Mouse (Mus musculus) cerebral cortex, adult 2 months (tissue): ENCODE measurements around the gene Arhgap24.

Experiments used
- WGBS: fragments of 180-500 bp; shearing (Covaris S2); methylation state at CpG from one replicate; pipeline ENCODE4 v1.1.7; 2018; 5-methylcytosine and 5-hydroxymethylcytosine counted together

Arhgap24 gene

GRCm38 (mm10) chr5:102677176-102677575 is 196.0 kb downstream of the Arhgap24 start:
- 63% methylated on average over 2 of the region's 2 CpGs for WGBS

GRCm38 (mm10) chr5:102687673-102688072 is 206.5 kb downstream of the Arhgap24 start:
- 63% methylated on average over 5 of the region's 5 CpGs for WGBS

GRCm38 (mm10) chr5:102692487-102692886 is 211.3 kb downstream of the Arhgap24 start:
- 8% methylated on average over 4 of the region's 4 CpGs for WGBS

- 77% methylated on average over 2 of the region's 2 CpGs for WGBS
These were observed 212.0 kb downstream of the Arhgap24 start for GRCm38 (mm10) chr5:102693192-102693591.

- WGBS, result 83% methylated on average over 3 of the region's 3 CpGs
These were observed 212.7 kb downstream of the Arhgap24 start for GRCm38 (mm10) chr5:102693871-102694270.

- 86% methylated on average over 1 of the region's 1 CpGs for WGBS
These were observed 216.6 kb downstream of the Arhgap24 start for GRCm38 (mm10) chr5:102697784-102698183.

- WGBS, result 48% methylated on average over 5 of the region's 5 CpGs
These were observed 217.2 kb downstream of the Arhgap24 start for GRCm38 (mm10) chr5:102698396-102698795.

GRCm38 (mm10) chr5:102698891-102699290 is 217.7 kb downstream of the Arhgap24 start:
- WGBS, result 44% methylated on average over 2 of the region's 2 CpGs

GRCm38 (mm10) chr5:102702581-102702980 is 221.4 kb downstream of the Arhgap24 start:
- WGBS, result 92% methylated on average over 6 of the region's 6 CpGs

- 66% methylated on average over 5 of the region's 5 CpGs for WGBS
These were observed 222.3 kb downstream of the Arhgap24 start for GRCm38 (mm10) chr5:102703325-102704099.

GRCm38 (mm10) chr5:102705170-102705569 is 224.0 kb downstream of the Arhgap24 start:
- WGBS, result 63% methylated on average over 2 of the region's 2 CpGs

GRCm38 (mm10) chr5:102710336-102710735 is 229.1 kb downstream of the Arhgap24 start:
- 88% methylated on average over 7 of the region's 7 CpGs for WGBS

GRCm38 (mm10) chr5:102719368-102719972 is 238.3 kb downstream of the Arhgap24 start:
- WGBS, result 69% methylated on average over 8 of the region's 8 CpGs

GRCm38 (mm10) chr5:102723558-102723957 is 242.4 kb downstream of the Arhgap24 start:
- 96% methylated on average over 3 of the region's 3 CpGs for WGBS

GRCm38 (mm10) chr5:102724813-102725348 is 243.7 kb downstream of the Arhgap24 start:
- WGBS, result 34% methylated on average over 9 of the region's 9 CpGs

GRCm38 (mm10) chr5:102725365-102725764 is 244.2 kb downstream of the Arhgap24 start:
- 75% methylated on average over 6 of the region's 6 CpGs for WGBS

GRCm38 (mm10) chr5:102726985-102727384 is 245.8 kb downstream of the Arhgap24 start:
- WGBS, result 63% methylated on average over 4 of the region's 4 CpGs

- 72% methylated on average over 3 of the region's 3 CpGs for WGBS
These were observed 248.3 kb downstream of the Arhgap24 start for GRCm38 (mm10) chr5:102729476-102729875.

- 71% methylated on average over 5 of the region's 5 CpGs for WGBS
These were observed 254.9 kb downstream of the Arhgap24 start for GRCm38 (mm10) chr5:102736131-102736530.

- 80% methylated on average over 5 of the region's 5 CpGs for WGBS
These were observed 261.5 kb downstream of the Arhgap24 start for GRCm38 (mm10) chr5:102742554-102743255.

- 82% methylated on average over 3 of the region's 3 CpGs for WGBS
These were observed 262.2 kb downstream of the Arhgap24 start for GRCm38 (mm10) chr5:102743436-102743835.

GRCm38 (mm10) chr5:102744051-102744450 is 262.9 kb downstream of the Arhgap24 start:
- 85% methylated on average over 4 of the region's 4 CpGs for WGBS
